Mouse (Mus musculus) forebrain, embryonic 16.5 days (tissue): ENCODE measurements at regions not wholly inside any gene's neighbourhood (a gene's known extent, or its start where the extent isn't known, plus 50 kb on each side); places are given as distances from the start of the nearest gene placed in this dataset.
"Not testable (repeated sequence)": the region's sequence is repeated elsewhere in the genome, so short reads cannot be mapped to it uniquely, and the experiment has no call there.

Source experiments
- ATAC-seq: fragments of 200-750 bp; cut with Nextera tagmentation; 2 replicates; pipeline ENCODE4 v1.8.0; 2017; ENCODE audit warnings: mild to moderate bottlenecking, moderate library complexity
- H3K27ac ChIP-seq: fragments of 300-500 bp; sonication (generic); 2 replicates; pipeline ENCODE4 v1.5.1; 2014; ENCODE audit warnings: low read length, control low read depth
- H3K27me3 ChIP-seq: fragments of 300-500 bp; sonication (generic); replicated peaks from 2 replicates; pipeline ENCODE4 v1.6.1; 2014; ENCODE audit warnings: low read length; ENCODE audit not compliant: control insufficient read depth, insufficient read depth
- H3K36me3 ChIP-seq: fragments of 300-500 bp; sonication (generic); 2 replicates; pipeline ENCODE4 v1.6.1; 2014; ENCODE audit not compliant: control insufficient read depth, insufficient read depth
- H3K4me1 ChIP-seq: fragments of 300-500 bp; sonication (generic); replicated peaks from 2 replicates; pipeline ENCODE4 v1.6.1; 2014; ENCODE audit warnings: low read length; ENCODE audit not compliant: control insufficient read depth, insufficient read depth
- H3K4me2 ChIP-seq: fragments of 300-500 bp; sonication (generic); 2 replicates; pipeline ENCODE4 v1.6.1; 2014; ENCODE audit warnings: mild to moderate bottlenecking, low read length, control low read depth
- H3K4me3 ChIP-seq: fragments of 300-500 bp; sonication (generic); replicated peaks from 2 replicates; pipeline ENCODE4 v1.5.1; 2014; ENCODE audit warnings: mild to moderate bottlenecking, low read length, control low read depth
- H3K9ac ChIP-seq: fragments of 300-500 bp; sonication (generic); replicated peaks from 2 replicates; pipeline ENCODE4 v1.6.1; 2014; ENCODE audit warnings: low read depth, low read length, control low read depth
- H3K9me3 ChIP-seq: fragments of 300-500 bp; sonication (generic); 2 replicates; pipeline ENCODE4 v1.6.1; 2016; ENCODE audit warnings: low read length; ENCODE audit not compliant: control insufficient read depth
- WGBS: fragments of 180-500 bp; shearing (Covaris S2); extraction: QIAGEN DNeasy Blood & Tissue Kit; methylation state at CpG from one replicate; pipeline ENCODE4 v1.1.7; 2014; 5-methylcytosine and 5-hydroxymethylcytosine counted together

- WGBS: 64% methylated on average over 8 of the region's 8 CpGs
- Histone ChIP-seq H3K9me3 (no peaks in the 10 kb centered on the region), H3K4me2 (no peak overlapping the region), H3K4me1 (no peaks in the 10 kb centered on the region), H3K27ac (no peak overlapping the region), H3K9ac (no peak overlapping the region), H3K4me3 (no peak overlapping the region), H3K27me3 (no peaks in the 10 kb centered on the region), H3K36me3 (no peaks in the 10 kb centered on the region)
- ATAC-seq: no peak
Observed at GRCm38 (mm10) chr10:99320797-99321196, 57.8 kb downstream of the Dusp6 start.

GRCm38 (mm10) chr10:99323358-99323757, 60.3 kb downstream of the Dusp6 start:
- Histone ChIP-seq H3K4me2 (no peak overlapping the region), H3K27me3 (no peaks in the 10 kb centered on the region), H3K9me3 (no peaks in the 10 kb centered on the region), H3K27ac (no peak overlapping the region), H3K4me1 (no peaks in the 10 kb centered on the region), H3K9ac (no peak overlapping the region), H3K4me3 (no peak overlapping the region), H3K36me3 (no peaks in the 10 kb centered on the region)
- ATAC-seq: no peak
- WGBS: 86% methylated on average over 8 of the region's 8 CpGs

GRCm38 (mm10) chr10:99327501-99327900, 64.5 kb downstream of the Dusp6 start:
- H3K4me1 ChIP-seq: no peaks in the 10 kb centered on the region
- no peak overlapping the region for H3K4me3 ChIP-seq
- no peak overlapping the region for H3K9ac ChIP-seq
- no peaks in the 10 kb centered on the region for H3K27me3 ChIP-seq
- WGBS: 92% methylated on average over 2 of the region's 2 CpGs
- H3K9me3 ChIP-seq: no peaks in the 10 kb centered on the region
- ATAC-seq: no peak
- H3K27ac ChIP-seq: no peak overlapping the region
- H3K4me2 ChIP-seq: no peak overlapping the region
- no peaks in the 10 kb centered on the region for H3K36me3 ChIP-seq

GRCm38 (mm10) chr10:99328568-99328967, 65.5 kb downstream of the Dusp6 start:
- no peaks in the 10 kb centered on the region for H3K9me3 ChIP-seq
- ATAC-seq: no peak
- no peaks in the 10 kb centered on the region for H3K4me1 ChIP-seq
- WGBS: 93% methylated on average over 7 of the region's 8 CpGs
- no peak overlapping the region for H3K27ac ChIP-seq
- H3K9ac ChIP-seq: no peak overlapping the region
- H3K4me2 ChIP-seq: no peak overlapping the region
- no peak overlapping the region for H3K4me3 ChIP-seq
- H3K27me3 ChIP-seq: no peaks in the 10 kb centered on the region
- H3K36me3 ChIP-seq: no peaks in the 10 kb centered on the region

GRCm38 (mm10) chr10:99329469-99329868, 66.4 kb downstream of the Dusp6 start:
- Histone ChIP-seq H3K4me2 (no peak overlapping the region), H3K36me3 (no peaks in the 10 kb centered on the region), H3K9me3 (no peaks in the 10 kb centered on the region), H3K4me3 (no peak overlapping the region), H3K27ac (no peak overlapping the region), H3K27me3 (no peaks in the 10 kb centered on the region), H3K9ac (no peak overlapping the region), H3K4me1 (no peaks in the 10 kb centered on the region)
- WGBS: 89% methylated on average over 6 of the region's 6 CpGs
- no peak for ATAC-seq

GRCm38 (mm10) chr10:99330519-99330918, 67.5 kb downstream of the Dusp6 start:
- Histone ChIP-seq H3K9me3 (no peaks in the 10 kb centered on the region), H3K27ac (no peak overlapping the region), H3K4me1 (no peaks in the 10 kb centered on the region), H3K4me3 (no peak overlapping the region), H3K4me2 (no peak overlapping the region), H3K27me3 (no peaks in the 10 kb centered on the region), H3K9ac (no peak overlapping the region), H3K36me3 (no peaks in the 10 kb centered on the region)
- no peak for ATAC-seq
- 14% methylated on average over 7 of the region's 7 CpGs for WGBS

- no peak for ATAC-seq
- no peak overlapping the region for H3K27ac ChIP-seq
- WGBS: 87% methylated on average over 12 of the region's 12 CpGs
- no peaks in the 10 kb centered on the region for H3K4me1 ChIP-seq
- H3K27me3 ChIP-seq: no peaks in the 10 kb centered on the region
- H3K4me2 ChIP-seq: no peak overlapping the region
- no peak overlapping the region for H3K9ac ChIP-seq
- no peaks in the 10 kb centered on the region for H3K9me3 ChIP-seq
- H3K4me3 ChIP-seq: no peak overlapping the region
- H3K36me3 ChIP-seq: no peaks in the 10 kb centered on the region
Observed at GRCm38 (mm10) chr10:99331876-99332275, 68.8 kb downstream of the Dusp6 start.

GRCm38 (mm10) chr10:99333831-99334230, 70.8 kb downstream of the Dusp6 start:
- Histone ChIP-seq H3K9ac (no peak overlapping the region), H3K27me3 (no peaks in the 10 kb centered on the region), H3K4me3 (no peak overlapping the region), H3K4me2 (no peak overlapping the region), H3K36me3 (no peaks in the 10 kb centered on the region), H3K9me3 (no peaks in the 10 kb centered on the region; the same call in 1 of the 2 replicates), H3K4me1 (no peaks in the 10 kb centered on the region), H3K27ac (no peak overlapping the region)
- 41% methylated on average over 5 of the region's 5 CpGs for WGBS
- ATAC-seq: no peak

- Histone ChIP-seq H3K9ac (no peak overlapping the region), H3K27ac (no peak overlapping the region), H3K36me3 (no peaks in the 10 kb centered on the region), H3K27me3 (no peaks in the 10 kb centered on the region), H3K9me3 (no peaks in the 10 kb centered on the region; the same call in 1 of the 2 replicates), H3K4me1 (no peaks in the 10 kb centered on the region), H3K4me3 (no peak overlapping the region), H3K4me2 (no peak overlapping the region)
- no peak for ATAC-seq
- 77% methylated on average over 4 of the region's 4 CpGs for WGBS
Observed at GRCm38 (mm10) chr10:99336091-99336490, 73.1 kb downstream of the Dusp6 start.

GRCm38 (mm10) chr10:99338790-99339189, 75.8 kb downstream of the Dusp6 start:
- not testable (repeated sequence) for H3K4me1 ChIP-seq, H3K27me3 ChIP-seq, H3K36me3 ChIP-seq, H3K9ac ChIP-seq, H3K27ac ChIP-seq, H3K4me3 ChIP-seq, H3K9me3 ChIP-seq, ATAC-seq, H3K4me2 ChIP-seq
- whole genome bisulfite sequencing: 96% methylated on average over 7 of the region's 11 CpGs
